Mouse (Mus musculus) cerebellum, adult 2 months (tissue): ENCODE measurements around the gene Gif. TPM values are rescaled to one million over a fixed set of nuclear protein-coding genes. Genes with fewer than 3 reads are reported as not detected.

Source experiments
- DNase-seq, 2 experiments: peaks; one replicate each; pipeline ENCODE4 v3.0.0; 2021
- H3K27ac ChIP-seq: fragments of 200-500 bp; 2 replicates; pipeline ENCODE4 v1.5.1; 2012; ENCODE audit warnings: low read length, control low read depth, inconsistent platforms; ENCODE audit not compliant: insufficient read depth
- H3K27me3 ChIP-seq: fragments of 200-500 bp; 2 replicates; pipeline ENCODE4 v1.6.1; 2012; ENCODE audit warnings: inconsistent platforms, mild to moderate bottlenecking, low read length, moderate library complexity; ENCODE audit not compliant: control insufficient read depth, insufficient read depth
- H3K4me1 ChIP-seq: fragments of 200-500 bp; 2 replicates; pipeline ENCODE4 v1.6.1; 2011; ENCODE audit warnings: low read length; ENCODE audit not compliant: control insufficient read depth, insufficient read depth
- H3K4me3 ChIP-seq: fragments of 200-500 bp; replicated peaks from 2 replicates; pipeline ENCODE3; 2011; ENCODE audit warnings: mild to moderate bottlenecking, low read depth, low read length, control low read depth; ENCODE audit not compliant: insufficient read depth
- CTCF ChIP-seq: fragments of 200-500 bp; IDR thresholded peaks from 2 replicates; pipeline ENCODE4 v1.5.1; 2011; ENCODE audit warnings: low read depth, mild to moderate bottlenecking, control low read depth, low read length, moderate library complexity, borderline replicate concordance; ENCODE audit not compliant: insufficient read depth
- POLR2A ChIP-seq: fragments of 200-500 bp; IDR thresholded peaks from 2 replicates; pipeline ENCODE4 v1.6.1; 2011; ENCODE audit warnings: low read length, control low read depth, borderline replicate concordance; ENCODE audit not compliant: insufficient read depth
- WGBS: fragments of 180-500 bp; shearing (Covaris S2); methylation state at CpG from one replicate; pipeline ENCODE4 v1.1.7; 2018; 5-methylcytosine and 5-hydroxymethylcytosine counted together
- polyA plus RNA-seq: library from polyadenylated mRNA; depleted of rRNA; stranded (reverse); fragments of >200 nt; gene quantifications from 2 replicates; pipeline ENCODE4 v1.2.3, GENCODE M21; 2012; rRNA removed

Gene Gif
- polyA plus RNA-seq = not detected in 2 replicates

GRCm38 (mm10) chr19:11747298-11747697 is at the start of gene Gif:
Gene Gif (plus strand): TSS chr19:11747554.
- DNase-seq = no peak
- Histone ChIP-seq H3K27ac (no peak within 1 kb of the TSS), H3K27me3 (no peaks in the 10 kb centered on the region), H3K4me3 (no peak within 1 kb of the TSS), H3K4me1 (no peaks in the 10 kb centered on the region)
- TF ChIP-seq CTCF (no peak), POLR2A (no peak)
- 64% methylated on average over 2 of the region's 2 CpGs for WGBS

GRCm38 (mm10) chr19:11698342-11698741 is 49.0 kb upstream of the Gif start:
- WGBS = 93% methylated on average over 6 of the region's 6 CpGs
- no peak for DNase-seq
- Histone ChIP-seq H3K27me3 (no peaks in the 10 kb centered on the region), H3K4me1 (no peaks in the 10 kb centered on the region), H3K4me3 (no peak overlapping the region), H3K27ac (no peak overlapping the region)
- TF ChIP-seq CTCF (no peak), POLR2A (no peak)

GRCm38 (mm10) chr19:11712451-11712850 is 34.9 kb upstream of the Gif start:
- H3K27me3 ChIP-seq = no peaks in the 10 kb centered on the region
- TF ChIP-seq POLR2A (no peak), CTCF (no peak)
- H3K4me1 ChIP-seq = no peaks in the 10 kb centered on the region
- no peak overlapping the region for H3K4me3 ChIP-seq
- H3K27ac ChIP-seq = no peak overlapping the region
- no peak for DNase-seq
- 76% methylated on average over 4 of the region's 4 CpGs for WGBS

- no peak for DNase-seq
- 82% methylated on average over 3 of the region's 3 CpGs for WGBS
- TF ChIP-seq CTCF (no peak), POLR2A (no peak)
- no peaks in the 10 kb centered on the region for H3K27me3 ChIP-seq
- H3K27ac ChIP-seq = no peak overlapping the region
- no peak overlapping the region for H3K4me3 ChIP-seq
- H3K4me1 ChIP-seq = no peaks in the 10 kb centered on the region
Measured at GRCm38 (mm10) chr19:11720071-11720470, 27.3 kb upstream of the Gif start.

- no peak for DNase-seq
- Histone ChIP-seq H3K4me3 (no peak overlapping the region), H3K4me1 (no peaks in the 10 kb centered on the region), H3K27ac (no peak overlapping the region), H3K27me3 (no peaks in the 10 kb centered on the region)
- no peak for TF ChIP-seq CTCF
- no peak for TF ChIP-seq POLR2A
- 87% methylated on average over 2 of the region's 2 CpGs for WGBS
Measured at GRCm38 (mm10) chr19:11723870-11724269, 23.5 kb upstream of the Gif start.

GRCm38 (mm10) chr19:11724275-11724674 is 23.1 kb upstream of the Gif start:
- 76% methylated on average over 6 of the region's 6 CpGs for whole genome bisulfite sequencing
- no peak overlapping the region for H3K4me3 ChIP-seq
- DNase-seq = no peak
- H3K27me3 ChIP-seq = no peaks in the 10 kb centered on the region
- no peak overlapping the region for H3K27ac ChIP-seq
- no peaks in the 10 kb centered on the region for H3K4me1 ChIP-seq
- TF ChIP-seq POLR2A = no peak

GRCm38 (mm10) chr19:11725915-11726314 is 21.4 kb upstream of the Gif start:
- Histone ChIP-seq H3K27me3 (no peaks in the 10 kb centered on the region), H3K27ac (no peak overlapping the region), H3K4me1 (no peaks in the 10 kb centered on the region), H3K4me3 (no peak overlapping the region)
- WGBS = 86% methylated on average over 2 of the region's 2 CpGs
- no peak for TF ChIP-seq POLR2A
- TF ChIP-seq CTCF = no peak
- no peak for DNase-seq

GRCm38 (mm10) chr19:11727304-11727703 is 20.1 kb upstream of the Gif start:
- no peak for DNase-seq
- WGBS = 87% methylated on average over 5 of the region's 5 CpGs
- no peaks in the 10 kb centered on the region for H3K4me1 ChIP-seq
- no peak overlapping the region for H3K27ac ChIP-seq
- H3K4me3 ChIP-seq = no peak overlapping the region
- TF ChIP-seq POLR2A (no peak), CTCF (no peak)
- H3K27me3 ChIP-seq = no peaks in the 10 kb centered on the region

- DNase-seq = no peak
- H3K27me3 ChIP-seq = no peaks in the 10 kb centered on the region
- no peak overlapping the region for H3K27ac ChIP-seq
- WGBS = 77% methylated on average over 1 of the region's 1 CpGs
- TF ChIP-seq POLR2A (no peak), CTCF (no peak)
- no peak overlapping the region for H3K4me3 ChIP-seq
- no peaks in the 10 kb centered on the region for H3K4me1 ChIP-seq
Measured at GRCm38 (mm10) chr19:11730278-11730677, 17.1 kb upstream of the Gif start.
